12 mouse cellular contexts compared by ENCODE assay signal in genomic region chr11:52233906-52234305, GRCm38 (mm10). TPM values are rescaled to one million over a fixed set of nuclear protein-coding genes. Genes with fewer than 3 reads are reported as not detected.
DNase-seq lines count a peak whose midpoint lies in the region; ATAC-seq and TF ChIP-seq lines count a peak whose summit lies in the region.
"Had no signal": no experiment of that assay in that cellular context is flagged by ENCODE, and none has a peak within 500 bp of the region (broad histone marks: within the 10 kb centered on the region; RNA-seq: fewer than 3 reads in every experiment).

No protein-coding gene starts in this region.

- intact Hi-C loops in heart, postnatal 36 days (cut with DNase I): loop anchor here (10.0 kb wide), 1 partner anchor 649 kb away; the partner anchor contains the start of gene Phykpl

- TF ChIP-seq CTCF in testis, adult 2 months (IDR thresholded peaks at IDR 0.05; ENCODE audit: control insufficient read depth, insufficient read depth, insufficient replicate concordance, low read depth, low read length): no peak

- H3K4me3 ChIP-seq in heart, embryonic 11.5 days (ENCODE audit: low read depth, low read length): peak overlapping the region; percentile 96; the same call in 1 of the 2 replicates
- H3K4me3 ChIP-seq in testis, adult 2 months (ENCODE audit: control insufficient read depth, low read depth, low read length): peak overlapping the region; percentile 73; the same call in 1 of the 2 replicates
- peak overlapping the region; percentile 97; the same call in 1 of the 2 replicates for H3K4me3 ChIP-seq in liver, embryonic 11.5 days (ENCODE audit: low read depth, low read length)

- peak overlapping the region; percentile 73 for H3K4me2 ChIP-seq in heart, embryonic 11.5 days
- H3K4me2 ChIP-seq in liver, embryonic 11.5 days: peak overlapping the region; percentile 86

- no peaks in the 10 kb centered on the region for H3K9me3 ChIP-seq in heart, embryonic 11.5 days (replicated peaks; ENCODE audit: control insufficient read depth, low read length)
- H3K9me3 ChIP-seq in liver, embryonic 11.5 days (ENCODE audit: control insufficient read depth, low read length): no peaks in the 10 kb centered on the region

- 84% methylated on average over 1 of the region's 1 CpGs for WGBS in heart, embryonic 11.5 days (ENCODE audit: insufficient replicate concordance)
- WGBS in liver, embryonic 11.5 days: 90% methylated on average over 1 of the region's 1 CpGs

- TF ChIP-seq POLR2A in testis, adult 2 months (IDR thresholded peaks at IDR 0.05; ENCODE audit: control insufficient read depth, low read depth, low read length): no peak

- H3K27me3 ChIP-seq in heart, embryonic 11.5 days (ENCODE audit: control insufficient read depth, insufficient read depth, low read length): no peaks in the 10 kb centered on the region
- no peaks in the 10 kb centered on the region for H3K27me3 ChIP-seq in testis, adult 2 months (ENCODE audit: control insufficient read depth, insufficient read depth, low read length)
- H3K27me3 ChIP-seq in liver, embryonic 11.5 days (replicated peaks; ENCODE audit: control insufficient read depth, insufficient read depth, low read length): no peaks in the 10 kb centered on the region

- H3K9ac ChIP-seq in heart, embryonic 11.5 days (ENCODE audit: low read depth, low read length): no peak overlapping the region
- no peak overlapping the region for H3K9ac ChIP-seq in liver, embryonic 11.5 days (ENCODE audit: low read depth, low read length)

- no peak overlapping the region for H3K27ac ChIP-seq in heart, embryonic 11.5 days (ENCODE audit: low read depth, low read length)
- no peak overlapping the region for H3K27ac ChIP-seq in testis, adult 2 months (ENCODE audit: control insufficient read depth, insufficient read depth, low read depth, low read length)
- no peak overlapping the region for H3K27ac ChIP-seq in liver, embryonic 11.5 days (ENCODE audit: low read depth, low read length)

- 0 out of 2 replicates have a peak, but pooled peaks cover 6% of the 10 kb centered on the region for H3K4me1 ChIP-seq in heart, embryonic 11.5 days (ENCODE audit: control insufficient read depth, insufficient read depth, low read length)
- no peaks in the 10 kb centered on the region; the same call in 1 of the 2 replicates for H3K4me1 ChIP-seq in testis, adult 2 months (ENCODE audit: control insufficient read depth, insufficient read depth, low read length)
- H3K4me1 ChIP-seq in liver, embryonic 11.5 days (replicated peaks; ENCODE audit: control insufficient read depth, insufficient read depth, low read length): peaks cover 21% of the 10 kb centered on the region

- no peak for ATAC-seq in heart, embryonic 11.5 days (replicated peaks; ENCODE audit: insufficient number of reproducible peaks, low FRiP score, low TSS enrichment)
- no peak for ATAC-seq in liver, embryonic 11.5 days (replicated peaks; ENCODE audit: low FRiP score)
- no peak for ATAC-seq in megakaryocyte-erythroid progenitor cell, adult 5-6 weeks (replicated peaks; ENCODE audit: low FRiP score, low TSS enrichment, poor library complexity, severe bottlenecking)

- 0 out of 2 replicates have a peak, but pooled peaks cover 6% of the 10 kb centered on the region for H3K36me3 ChIP-seq in heart, embryonic 11.5 days (ENCODE audit: control insufficient read depth, insufficient read depth, low read length)
- no peaks in the 10 kb centered on the region; the same call in 1 of the 2 replicates for H3K36me3 ChIP-seq in testis, adult 2 months (ENCODE audit: control insufficient read depth, insufficient read depth, low read length)
- peaks cover 11% of the 10 kb centered on the region for H3K36me3 ChIP-seq in liver, embryonic 11.5 days (ENCODE audit: control insufficient read depth, insufficient read depth, low read length)

- no peak for DNase-seq in heart, postnatal 36 days
- no peak for DNase-seq in testis, postnatal 10 days (ENCODE audit: low spot score)
- DNase-seq in liver, embryonic 11.5 days (ENCODE audit: low spot score): no peak
- no peak for DNase-seq in urinary bladder, postnatal 14 days (ENCODE audit: low spot score)
- DNase-seq in thymus, postnatal 4 days: no peak
- DNase-seq: adrenal gland, postnatal 14 days; kidney, postnatal 4 days had no signal

RNA-seq across cellular contexts. Expression of gene Skp1a, which starts 2.1 kb away (rescaled TPM):
- polyA plus RNA-seq in heart, embryonic 11.5 days (2014; fragmentation: Nextera tagmentation; extraction: Ambion mirVana): 506 and 537 TPM in 2 replicates
- total RNA-seq in heart, postnatal 36 days (2021): 100 to 1,000 TPM; 241 to 246 TPM
- 89.0 and 95.9 TPM in 2 replicates for polyA plus RNA-seq in testis, adult 2 months (2012; rRNA removed)
- polyA plus RNA-seq in liver, embryonic 11.5 days (2014; fragmentation: Nextera tagmentation; extraction: Ambion mirVana): 503 and 546 TPM in 2 replicates
- total RNA-seq in megakaryocyte-erythroid progenitor cell, adult 5-6 weeks (2014; fragmentation: Nextera tagmentation): 186 and 213 TPM in 2 replicates
- total RNA-seq in megakaryocyte-erythroid progenitor cell, adult 5-6 weeks (2017): 282 and 332 TPM in 2 replicates

RNA-seq across cellular contexts. Expression of gene Olfr1371, which starts 20.1 kb away (rescaled TPM):
- polyA plus RNA-seq in heart, embryonic 11.5 days (2014; fragmentation: Nextera tagmentation; extraction: Ambion mirVana): not detected in 2 replicates
- not detected for total RNA-seq in heart, postnatal 36 days (2021)
- 0.28 TPM in 1 of 2 replicates, not detected in the other for polyA plus RNA-seq in testis, adult 2 months (2012; rRNA removed)
- not detected in 2 replicates for polyA plus RNA-seq in liver, embryonic 11.5 days (2014; fragmentation: Nextera tagmentation; extraction: Ambion mirVana)
- not detected in 2 replicates for total RNA-seq in megakaryocyte-erythroid progenitor cell, adult 5-6 weeks (2014; fragmentation: Nextera tagmentation)
- not detected in 2 replicates for total RNA-seq in megakaryocyte-erythroid progenitor cell, adult 5-6 weeks (2017)
- total RNA-seq: adrenal gland, postnatal 14 days had no signal
- polyA plus RNA-seq: C2C12; urinary bladder, adult 2 months had no signal

RNA-seq across cellular contexts. Expression of gene Tcf7, which starts 48.9 kb away (rescaled TPM):
- polyA plus RNA-seq in heart, embryonic 11.5 days (2014; fragmentation: Nextera tagmentation; extraction: Ambion mirVana): 5.3 and 5.5 TPM in 2 replicates
- total RNA-seq in heart, postnatal 36 days (2021): 1 to 10 TPM in 1 of 2 experiments, under 1 TPM in 1; 0.65 to 1.2 TPM
- polyA plus RNA-seq in testis, adult 2 months (2012; rRNA removed): 8.3 and 9.0 TPM in 2 replicates
- 6.6 and 6.8 TPM in 2 replicates for polyA plus RNA-seq in liver, embryonic 11.5 days (2014; fragmentation: Nextera tagmentation; extraction: Ambion mirVana)
- 12.1 and 19.1 TPM in 2 replicates for total RNA-seq in megakaryocyte-erythroid progenitor cell, adult 5-6 weeks (2014; fragmentation: Nextera tagmentation)
- total RNA-seq in megakaryocyte-erythroid progenitor cell, adult 5-6 weeks (2017): 3.6 and 10.0 TPM in 2 replicates
